Mouse (Mus musculus): ENCODE measurements around the gene Osbpl11. TPM values are rescaled to one million over a fixed set of nuclear protein-coding genes. Genes with fewer than 3 reads are reported as not detected.
"Not testable (repeated sequence)": the region's sequence is repeated elsewhere in the genome, so short reads cannot be mapped to it uniquely, and the experiment has no call there.

Osbpl11 gene
- 10 to 100 TPM; 15.0 to 16.4 TPM for total RNA-seq (2021)

GRCm38 (mm10) chr16:33184901-33185260, at the start of gene Osbpl11:
Gene Osbpl11, plus strand, starts transcription at chr16:33185071.
- intact Hi-C loops (cut with DNase I), result loop anchor here (10.0 kb wide), 1 partner anchor 200 kb away; the partner anchor contains the start of gene Zfp148

DNA sequence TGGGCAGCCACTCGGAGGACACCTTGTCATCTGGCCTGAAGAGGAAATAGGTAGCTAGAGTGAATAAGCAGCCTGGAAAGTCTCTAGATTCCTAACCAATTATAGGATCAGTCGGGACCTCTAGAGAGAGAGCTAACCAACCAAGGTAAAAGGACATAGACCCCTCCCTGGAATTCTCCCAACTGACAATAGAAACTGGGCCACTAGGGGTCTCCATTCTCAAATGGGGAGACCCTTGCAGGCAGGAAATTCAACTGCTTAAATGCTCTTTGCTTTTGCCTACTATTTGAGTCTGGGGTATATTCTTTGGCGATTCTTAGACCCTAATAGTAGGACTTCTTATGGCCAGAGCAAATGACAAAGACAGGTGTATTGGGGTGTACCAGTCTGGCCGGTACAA, 49.7 kb upstream of the Osbpl11 start:
- intact Hi-C loops (cut with DNase I), result no loop called here
- DNase-seq (ENCODE audit: low spot score in 2 of 2), result no peak

More at GRCm38 (mm10) chr16:33184901-33185260, at the start of gene Osbpl11:
- DNase-seq (ENCODE audit: low spot score in 2 of 2), result peak; percentile 95 to 96

DNA sequence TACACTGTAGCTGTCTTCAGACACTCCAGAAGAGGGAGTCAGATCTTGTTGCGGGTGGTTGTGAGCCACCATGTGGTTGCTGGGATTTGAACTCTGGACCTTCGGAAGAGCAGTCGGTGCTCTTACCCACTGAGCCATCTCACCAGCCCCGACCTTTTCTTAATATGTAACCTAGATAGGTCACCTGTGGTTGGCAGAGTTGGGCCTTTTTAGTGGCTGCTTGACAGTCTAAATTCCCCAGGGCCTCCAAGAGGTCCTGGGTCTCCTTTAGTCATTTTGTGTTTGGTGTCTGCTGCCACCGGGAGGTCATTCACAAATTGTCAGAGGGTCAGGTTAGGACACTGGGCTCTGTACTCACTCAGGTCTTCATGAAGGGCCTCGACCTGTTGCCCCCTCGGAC, 45.8 kb upstream of the Osbpl11 start:
- DNase-seq (ENCODE audit: low spot score in 2 of 2); intact Hi-C loops (cut with DNase I): not testable (repeated sequence)

GRCm38 (mm10) chr16:33141758-33142280, 43.1 kb upstream of the Osbpl11 start:
- intact Hi-C loops (cut with DNase I), result no loop called here
- DNase-seq (ENCODE audit: low spot score in 2 of 2), result no peak

GRCm38 (mm10) chr16:33143452-33143851, 41.4 kb upstream of the Osbpl11 start:
- no peak for DNase-seq (ENCODE audit: low spot score in 2 of 2)
- intact Hi-C loops (cut with DNase I), result no loop called here

DNA sequence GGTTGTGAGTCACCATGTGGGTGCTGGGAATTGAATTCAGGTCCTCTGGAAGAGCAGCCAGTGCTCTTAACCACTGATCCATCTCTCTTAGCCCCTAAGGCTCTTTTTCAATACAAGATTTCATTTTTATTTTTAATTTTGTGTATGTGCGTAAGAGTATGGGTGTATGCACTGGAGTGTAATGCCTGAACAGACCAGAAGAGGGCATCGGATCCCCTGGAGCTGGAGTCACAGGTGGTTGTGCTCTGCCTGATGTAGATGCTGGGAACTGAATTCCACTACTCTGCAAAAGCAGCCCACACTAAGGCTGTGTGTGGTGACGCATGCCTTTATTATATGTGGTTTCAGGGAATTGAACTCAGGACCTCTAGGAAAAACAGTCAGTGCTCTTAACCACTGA, 38.7 kb upstream of the Osbpl11 start:
- intact Hi-C loops (cut with DNase I), result no loop called here
- no peak for DNase-seq (ENCODE audit: low spot score in 2 of 2)

- DNase-seq (ENCODE audit: low spot score in 2 of 2), result no peak
- intact Hi-C loops (cut with DNase I), result no loop called here
These were observed 36.7 kb upstream of the Osbpl11 start for GRCm38 (mm10) chr16:33148135-33148534.

GRCm38 (mm10) chr16:33150875-33151274, 34.0 kb upstream of the Osbpl11 start:
- intact Hi-C loops (cut with DNase I); DNase-seq (ENCODE audit: low spot score in 2 of 2): not testable (repeated sequence)

DNA sequence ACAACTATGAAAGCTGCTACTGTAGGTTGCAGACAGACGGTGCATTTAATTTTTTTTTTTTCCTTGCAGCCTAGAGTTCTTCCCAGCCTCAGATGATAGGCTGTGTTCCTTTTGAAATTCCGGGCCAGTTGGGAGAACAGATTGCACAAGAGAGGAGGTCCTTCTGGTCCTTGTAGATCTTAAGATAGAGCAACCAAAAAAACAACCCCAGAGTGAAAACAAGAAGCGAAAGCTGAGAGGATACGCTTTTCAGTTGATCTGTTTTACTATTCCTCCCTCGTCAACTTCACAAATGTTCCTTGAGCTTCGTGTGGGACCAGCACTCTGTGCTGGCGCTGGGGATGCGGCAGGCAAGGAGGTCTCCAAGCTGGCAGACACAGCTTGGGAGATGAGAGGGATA, 33.3 kb upstream of the Osbpl11 start:
- peak; percentile 41 to 71 for DNase-seq (ENCODE audit: low spot score in 2 of 2)
- intact Hi-C loops (cut with DNase I), result no loop called here

DNA sequence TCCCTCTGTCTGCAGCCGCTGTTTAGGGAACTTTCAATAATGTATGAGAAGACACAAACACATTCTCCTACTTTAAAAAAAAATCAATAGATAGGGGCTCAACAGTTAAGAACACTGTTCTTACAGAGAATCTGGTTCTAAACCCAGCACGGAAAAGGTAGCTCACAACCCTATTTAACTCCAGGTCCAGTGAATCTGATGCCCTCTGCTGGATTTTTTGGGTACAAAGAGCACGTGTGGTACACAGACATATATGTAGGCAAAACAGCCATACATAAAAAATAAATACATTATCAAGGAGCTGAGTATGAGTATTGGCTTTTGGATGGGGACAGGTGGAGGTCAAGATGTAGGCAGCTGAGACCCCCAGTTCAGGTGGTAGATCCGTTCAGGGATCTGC, 29.9 kb upstream of the Osbpl11 start:
- intact Hi-C loops (cut with DNase I), result no loop called here

DNA sequence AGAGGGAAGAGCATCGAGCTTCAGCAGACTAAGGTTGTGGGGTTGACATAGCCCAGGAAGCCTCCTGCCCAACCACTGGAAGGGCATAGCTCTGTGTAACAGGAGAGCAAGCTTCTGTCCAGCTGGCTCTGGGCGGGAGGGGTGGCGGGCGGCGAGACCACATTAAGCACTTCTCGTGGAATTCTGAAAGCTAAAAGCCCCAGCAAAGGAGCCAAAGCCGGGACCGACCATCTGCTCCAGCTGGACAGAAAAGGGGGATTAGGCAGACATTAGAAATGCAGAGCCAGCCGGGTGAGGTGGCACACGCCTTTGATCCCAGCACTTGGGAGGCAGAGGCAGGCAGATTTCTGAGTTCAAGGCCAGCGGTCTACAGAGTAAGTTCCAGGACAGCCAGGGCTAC, 26.9 kb upstream of the Osbpl11 start:
- intact Hi-C loops (cut with DNase I), result no loop called here
- DNase-seq (ENCODE audit: low spot score in 2 of 2), result no peak

More for the DNA sequence above, 29.9 kb upstream of the Osbpl11 start:
- DNase-seq (ENCODE audit: low spot score in 2 of 2), result no peak

DNA sequence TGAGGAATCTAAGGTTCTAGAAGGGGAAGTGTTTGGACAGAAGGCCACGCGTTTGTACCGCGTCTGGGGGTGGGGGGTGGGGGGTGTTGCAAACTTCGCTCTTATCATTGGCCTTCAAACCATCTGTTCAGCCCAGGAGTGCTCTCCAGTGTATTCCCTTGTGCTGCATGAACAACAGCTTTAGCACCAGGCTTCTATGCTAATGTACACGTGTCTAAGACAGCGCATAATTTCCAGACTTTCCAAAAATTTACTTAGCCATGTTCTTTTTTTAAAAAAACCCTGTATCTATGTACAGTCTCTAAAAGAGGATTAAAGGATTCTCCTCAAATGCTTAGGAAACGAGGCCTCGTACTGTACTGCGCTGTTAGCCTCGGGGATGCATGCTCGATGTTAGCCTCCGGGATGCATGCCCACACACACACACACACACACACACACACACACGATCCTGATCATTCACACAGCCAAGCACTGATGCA, 26.2 kb upstream of the Osbpl11 start:
- no peak for DNase-seq (ENCODE audit: low spot score in 2 of 2)
- intact Hi-C loops (cut with DNase I), result no loop called here

DNA sequence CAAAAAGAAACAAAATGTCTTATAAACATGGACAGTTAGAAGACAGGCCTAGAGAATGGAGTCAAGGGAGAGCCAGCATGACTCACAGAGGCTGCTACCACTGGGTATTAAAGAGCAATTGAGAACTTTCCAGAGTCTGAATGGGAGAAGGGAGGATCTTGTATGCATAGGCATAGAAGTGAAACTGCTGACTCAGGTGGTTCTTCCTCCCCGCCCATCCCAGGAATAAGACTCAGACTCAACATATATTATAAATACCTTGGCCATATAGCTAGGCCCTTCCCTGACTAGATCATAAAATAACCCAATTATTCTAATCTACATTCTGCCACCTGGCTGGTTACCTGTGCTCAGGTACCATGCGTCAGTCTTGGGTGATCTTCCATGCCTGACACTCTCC, 25.5 kb upstream of the Osbpl11 start:
- intact Hi-C loops (cut with DNase I), result no loop called here
- DNase-seq (ENCODE audit: low spot score in 2 of 2), result no peak

DNA sequence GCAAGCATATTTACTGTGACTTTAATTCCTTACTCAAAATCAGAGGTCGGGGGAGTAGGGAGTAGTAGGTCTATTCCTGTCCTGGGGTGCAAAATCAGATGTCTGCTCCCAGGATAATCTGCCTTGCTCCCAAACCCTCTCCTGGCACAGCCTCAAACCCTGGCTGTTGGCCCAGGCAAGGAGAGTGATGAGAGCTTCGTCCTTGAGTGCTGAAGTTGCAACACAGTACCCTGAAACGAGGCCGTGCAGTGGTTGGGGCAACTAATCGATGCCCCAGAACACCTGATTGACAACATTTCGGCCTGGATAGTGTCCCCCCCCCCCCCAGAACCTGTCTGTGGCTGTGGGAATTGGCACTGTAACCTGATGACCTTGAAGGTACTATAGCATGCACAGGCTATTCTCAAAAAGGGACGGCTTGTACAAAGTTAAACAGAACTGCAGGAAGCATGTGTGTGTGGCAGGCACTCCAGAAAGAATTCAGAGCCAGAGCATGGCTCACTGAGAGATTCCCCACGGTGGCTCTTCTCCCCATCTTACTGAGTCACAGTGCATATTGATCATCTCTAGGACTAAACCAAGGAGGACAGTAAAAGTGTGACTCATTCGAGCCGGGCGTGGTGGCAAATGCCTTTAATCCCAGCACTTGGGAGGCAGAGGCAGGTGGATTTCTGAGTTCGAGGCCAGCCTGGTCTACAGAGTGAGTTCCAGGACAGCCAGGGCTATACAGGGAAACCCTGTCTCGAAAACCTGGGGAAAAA, 21.4 kb upstream of the Osbpl11 start:
- intact Hi-C loops (cut with DNase I), result no loop called here
- no peak for DNase-seq (ENCODE audit: low spot score in 2 of 2)

DNA sequence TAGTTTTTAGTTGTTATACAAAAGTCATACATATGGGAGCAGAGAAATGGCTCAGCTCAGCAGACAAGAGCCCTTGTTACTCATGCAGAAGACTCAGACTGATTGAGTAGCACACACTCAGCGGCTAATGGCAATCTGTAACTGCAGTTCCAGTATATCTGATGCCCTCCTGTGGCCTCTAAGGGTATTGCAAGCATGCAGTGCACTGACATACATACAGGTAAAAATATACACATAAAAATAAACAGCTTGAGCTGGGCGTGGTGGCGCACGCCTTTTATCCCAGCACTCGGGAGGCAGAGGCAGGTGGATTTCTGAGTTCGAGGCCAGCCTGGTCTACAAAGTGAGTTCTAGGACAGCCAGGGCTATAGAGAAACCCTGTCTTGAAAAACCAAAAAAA, 18.6 kb upstream of the Osbpl11 start:
- intact Hi-C loops (cut with DNase I); DNase-seq (ENCODE audit: low spot score in 2 of 2): not testable (repeated sequence)

DNA sequence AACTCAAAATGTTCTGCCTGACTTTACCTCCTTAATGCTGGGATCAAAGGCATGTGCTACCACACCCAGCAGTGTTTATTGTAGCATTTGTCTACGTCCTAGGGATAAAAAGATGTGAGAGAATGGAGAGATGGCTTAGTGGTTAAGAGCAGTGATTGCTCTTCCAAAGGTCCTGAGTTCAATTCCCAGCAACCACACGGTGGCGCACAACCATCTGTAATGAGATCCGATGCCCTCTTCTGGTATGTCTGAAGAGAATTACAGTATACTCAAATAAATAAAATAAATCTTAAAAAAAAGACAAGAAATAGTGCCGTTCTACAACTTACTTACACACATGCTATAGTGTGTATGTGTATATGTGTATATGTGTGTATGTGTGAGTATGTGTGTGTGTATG, 17.3 kb upstream of the Osbpl11 start:
- intact Hi-C loops (cut with DNase I), result no loop called here

GRCm38 (mm10) chr16:33169471-33170034, 15.3 kb upstream of the Osbpl11 start:
- intact Hi-C loops (cut with DNase I), result no loop called here
- no peak for DNase-seq (ENCODE audit: low spot score in 2 of 2)

More for the DNA sequence above, 17.3 kb upstream of the Osbpl11 start:
- no peak for DNase-seq (ENCODE audit: low spot score in 2 of 2)

- intact Hi-C loops (cut with DNase I), result no loop called here
- DNase-seq (ENCODE audit: low spot score in 2 of 2), result no peak
These were observed 13.9 kb upstream of the Osbpl11 start for GRCm38 (mm10) chr16:33170716-33171587.

- no peak for DNase-seq (ENCODE audit: low spot score in 2 of 2)
- intact Hi-C loops (cut with DNase I), result no loop called here
These were observed 13.1 kb upstream of the Osbpl11 start for GRCm38 (mm10) chr16:33171800-33172199.

DNA sequence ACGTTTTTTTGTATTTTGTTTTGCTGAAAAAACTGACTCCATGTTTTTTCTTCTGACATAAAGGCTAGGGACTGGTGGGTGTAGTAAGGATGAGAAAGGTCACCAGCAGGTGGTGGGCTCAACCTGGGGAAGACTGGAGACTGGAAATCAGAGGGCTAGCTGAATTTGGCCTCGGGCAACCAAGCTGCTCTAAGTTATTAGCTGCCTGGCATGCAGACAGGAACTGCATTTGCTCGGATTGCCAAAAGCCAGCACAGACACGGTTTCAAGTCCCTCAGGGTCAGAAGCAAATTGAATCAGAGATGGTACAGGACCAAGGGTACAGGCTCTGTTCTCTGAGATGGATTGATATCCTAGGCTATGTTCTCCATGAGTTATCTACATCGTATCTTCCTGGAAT, 11.7 kb upstream of the Osbpl11 start:
- intact Hi-C loops (cut with DNase I), result no loop called here
- no peak for DNase-seq (ENCODE audit: low spot score in 2 of 2)

Measured in left cerebral cortex, postnatal 36 days (tissue).